Mouse (Mus musculus) E14TG2a.4 (cell line): ENCODE measurements at regions not wholly inside any gene's neighbourhood (a gene's known extent, or its start where the extent isn't known, plus 50 kb on each side); places are given as distances from the start of the nearest gene placed in this dataset.

Experiments
- CTCF ChIP-seq: conservative IDR thresholded peaks from 2 replicates; pipeline ENCODE4 v1.5.1; 2014; ENCODE audit warnings: low read length
- NANOG ChIP-seq: IDR thresholded peaks from 2 replicates; pipeline ENCODE4 v1.6.1; 2014; ENCODE audit warnings: borderline replicate concordance, low read length, mixed read lengths
- POU5F1 ChIP-seq: IDR thresholded peaks from 2 replicates; pipeline ENCODE4 v1.6.1; 2014; ENCODE audit warnings: low read length, borderline replicate concordance

- TF ChIP-seq CTCF (no peak), POU5F1 (no peak), NANOG (no peak)
These were observed 104.9 kb downstream of the Tmem30b start for GRCm38 (mm10) chr12:73441326-73441725.
